Mouse (Mus musculus) hindbrain, embryonic 15.5 days (tissue): ENCODE data around the gene Grm5. TPM values are rescaled to one million over a fixed set of nuclear protein-coding genes. Genes with fewer than 3 reads are reported as not detected.

ENCODE experiments used
- ATAC-seq: fragments of 200-750 bp; cut with Nextera tagmentation; 2 replicates; pipeline ENCODE4 v1.8.0; 2017; ENCODE audit warnings: low read depth, moderate number of reproducible peaks, moderate TSS enrichment; ENCODE audit not compliant: low FRiP score
- H3K27ac ChIP-seq: fragments of 300-500 bp; sonication (generic); replicated peaks from 2 replicates; pipeline ENCODE4 v1.5.1; 2015; ENCODE audit warnings: mild to moderate bottlenecking, inconsistent platforms
- H3K27me3 ChIP-seq: fragments of 300-500 bp; sonication (generic); 2 replicates; pipeline ENCODE4 v1.6.1; 2015; ENCODE audit warnings: control low read depth, inconsistent platforms
- H3K36me3 ChIP-seq: fragments of 300-500 bp; sonication (generic); 2 replicates; pipeline ENCODE4 v1.6.1; 2015; ENCODE audit warnings: control low read depth, inconsistent platforms
- H3K4me1 ChIP-seq: fragments of 300-500 bp; sonication (generic); replicated peaks from 2 replicates; pipeline ENCODE4 v1.6.1; 2015; ENCODE audit warnings: control low read depth, inconsistent platforms
- H3K4me2 ChIP-seq: fragments of 300-500 bp; sonication (generic); 2 replicates; pipeline ENCODE4 v1.6.1; 2015; ENCODE audit warnings: moderate library complexity, mild to moderate bottlenecking, inconsistent platforms
- H3K4me3 ChIP-seq: fragments of 300-500 bp; sonication (generic); 2 replicates; pipeline ENCODE4 v1.5.1; 2015; ENCODE audit warnings: mild to moderate bottlenecking, inconsistent platforms
- H3K9ac ChIP-seq: fragments of 300-500 bp; sonication (generic); 2 replicates; pipeline ENCODE4 v1.6.1; 2015; ENCODE audit warnings: inconsistent platforms
- H3K9me3 ChIP-seq: fragments of 300-500 bp; sonication (generic); 2 replicates; pipeline ENCODE4 v1.6.1; 2016; ENCODE audit warnings: control low read depth, inconsistent platforms
- WGBS: fragments of 180-500 bp; shearing (Covaris S2); methylation state at CpG from one replicate; pipeline ENCODE4 v1.1.7; 2015; 5-methylcytosine and 5-hydroxymethylcytosine counted together
- polyA plus RNA-seq: library from polyadenylated mRNA; unstranded; fragments of >200 nt; fragmentation: Nextera tagmentation; extraction: Ambion mirVana; gene quantifications from 2 replicates; pipeline ENCODE4 v1.2.1, GENCODE M21; 2015

Grm5 gene
- 53.1 and 54.3 TPM in 2 replicates for polyA plus RNA-seq

DNA sequence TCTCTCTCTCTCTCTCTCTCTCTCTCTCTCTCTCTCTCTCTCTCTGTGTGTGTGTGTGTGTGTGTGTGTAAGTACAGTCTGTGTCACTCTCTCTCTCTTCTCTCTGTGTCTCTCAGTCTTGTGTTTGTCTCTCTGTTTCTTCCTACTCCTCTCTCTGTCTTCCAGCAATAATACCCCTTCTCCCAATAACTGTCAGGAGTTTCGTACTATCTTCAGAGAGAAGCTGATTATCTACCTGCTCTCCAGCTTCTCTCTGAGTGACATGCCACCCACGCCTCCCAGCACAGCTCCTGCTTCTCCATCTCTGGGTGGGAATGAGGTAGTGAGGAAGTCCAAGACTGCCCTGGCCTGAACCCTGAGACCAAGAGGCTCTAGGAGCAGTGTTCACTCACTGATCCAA, at the start of gene Grm5:
Gene Grm5, plus strand, starts transcription at position 301 of the 400 bp plus-strand sequence.
- WGBS = 13% methylated on average over 2 of the region's 2 CpGs
- no peak for ATAC-seq
- H3K9ac ChIP-seq = peak within 1 kb of the TSS; percentile 72
- H3K4me1 ChIP-seq = peaks cover 7% of the 10 kb centered on the region; the same call in 1 of the 2 replicates
- H3K4me2 ChIP-seq = peak within 1 kb of the TSS; percentile 77
- H3K27me3 ChIP-seq = no peaks in the 10 kb centered on the region
- peak within 1 kb of the TSS; percentile 49 for H3K4me3 ChIP-seq
- no peaks in the 10 kb centered on the region for H3K36me3 ChIP-seq
- H3K9me3 ChIP-seq = no peaks in the 10 kb centered on the region
- H3K27ac ChIP-seq = peak within 1 kb of the TSS; percentile 89

DNA sequence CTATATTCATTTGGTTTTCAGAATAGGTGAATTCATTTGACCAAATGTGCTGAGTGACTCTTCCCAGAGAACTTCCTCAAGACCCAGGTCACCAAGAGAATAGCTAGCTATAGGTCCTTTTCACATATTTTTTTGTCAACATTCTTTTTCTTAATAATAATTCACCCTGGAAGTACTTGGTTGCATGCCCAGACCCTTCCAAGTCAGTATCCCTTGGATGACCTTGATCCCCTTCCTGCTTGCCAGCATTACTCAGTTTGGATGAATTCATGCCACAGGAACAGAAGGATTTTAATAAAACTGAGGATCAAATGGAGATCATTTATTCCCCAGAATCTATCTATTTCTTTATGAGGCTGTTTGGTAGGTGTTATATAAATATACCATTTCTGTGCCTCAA, 44.9 kb upstream of the Grm5 start:
- Histone ChIP-seq H3K4me3 (no peak overlapping the region), H3K27me3 (no peaks in the 10 kb centered on the region), H3K9ac (no peak overlapping the region), H3K27ac (no peak overlapping the region), H3K9me3 (no peaks in the 10 kb centered on the region), H3K4me1 (no peaks in the 10 kb centered on the region), H3K36me3 (no peaks in the 10 kb centered on the region), H3K4me2 (no peak overlapping the region)
- no peak for ATAC-seq

DNA sequence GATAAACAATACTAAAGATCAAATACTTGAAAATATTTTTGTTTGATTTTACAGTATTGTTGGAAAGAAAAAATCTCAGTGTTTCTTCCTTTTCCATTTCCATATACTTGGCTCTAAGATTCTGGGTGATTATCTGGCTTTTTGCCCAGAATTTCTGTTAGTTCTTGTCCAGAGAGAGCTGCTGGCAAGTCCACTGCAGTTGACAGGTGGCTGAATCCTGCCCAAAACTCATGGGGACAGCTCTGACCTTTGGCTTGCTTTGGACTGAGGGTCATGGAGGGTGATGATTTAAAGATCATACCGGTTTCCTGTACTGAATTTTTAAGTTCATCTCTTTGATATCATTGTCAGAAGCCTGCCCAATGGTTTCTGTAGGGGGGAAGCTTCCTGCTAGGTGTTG, 18.7 kb upstream of the Grm5 start:
- Histone ChIP-seq H3K4me3 (no peak overlapping the region), H3K27ac (no peak overlapping the region), H3K9ac (no peak overlapping the region), H3K27me3 (no peaks in the 10 kb centered on the region), H3K9me3 (no peaks in the 10 kb centered on the region), H3K4me2 (no peak overlapping the region), H3K4me1 (no peaks in the 10 kb centered on the region), H3K36me3 (no peaks in the 10 kb centered on the region)
- no peak for ATAC-seq
- WGBS = 40% methylated on average over 1 of the region's 1 CpGs

DNA sequence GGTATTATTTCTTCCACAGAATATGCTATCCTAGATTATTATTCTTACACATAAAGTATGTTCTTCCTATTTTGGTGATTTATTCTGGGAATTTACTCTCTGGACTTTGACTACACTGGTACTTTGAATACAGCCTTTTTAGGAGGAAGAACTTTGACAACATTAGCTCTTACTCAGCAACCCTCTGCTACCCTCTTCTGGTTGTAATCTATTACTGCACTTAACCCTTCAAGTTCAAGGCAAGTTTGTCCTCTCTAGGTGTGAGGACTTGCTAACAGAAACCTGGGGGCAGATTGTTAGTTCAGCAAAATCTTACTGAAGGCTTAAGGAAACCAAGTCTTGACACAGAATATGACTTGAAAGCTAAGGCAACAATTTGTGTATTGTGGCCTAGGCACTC, 17.5 kb upstream of the Grm5 start:
- no peaks in the 10 kb centered on the region for H3K9me3 ChIP-seq
- no peak overlapping the region for H3K4me3 ChIP-seq
- H3K4me2 ChIP-seq = no peak overlapping the region
- no peak overlapping the region for H3K9ac ChIP-seq
- ATAC-seq = no peak
- H3K27ac ChIP-seq = no peak overlapping the region
- no peaks in the 10 kb centered on the region for H3K36me3 ChIP-seq
- no peaks in the 10 kb centered on the region for H3K27me3 ChIP-seq
- no peaks in the 10 kb centered on the region for H3K4me1 ChIP-seq

DNA sequence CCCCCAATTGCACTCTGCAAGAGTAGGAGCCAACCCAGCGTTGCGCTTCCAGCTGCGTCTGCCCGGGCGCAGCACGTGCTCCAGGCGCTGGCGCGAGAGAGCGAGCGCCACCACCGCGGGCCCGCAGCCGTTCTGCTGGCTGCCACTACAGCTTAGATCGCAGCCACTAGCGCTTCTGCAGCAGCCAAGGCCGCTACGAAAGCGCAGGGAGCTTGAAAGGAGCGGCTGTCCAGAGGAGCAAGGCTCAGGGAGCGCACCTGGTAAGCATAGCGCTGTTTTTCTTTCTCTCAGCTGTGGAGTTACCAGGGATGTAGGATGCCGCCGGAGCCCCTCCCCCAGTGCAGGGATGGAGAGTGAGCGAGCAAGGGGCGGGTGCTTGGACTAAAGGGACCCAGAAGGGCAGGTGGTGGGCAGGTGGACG, 323 bp downstream of the Grm5 start:
- peak overlapping the region; percentile 77 for H3K4me2 ChIP-seq
- peak overlapping the region; percentile 49 for H3K4me3 ChIP-seq
- H3K9me3 ChIP-seq = no peaks in the 10 kb centered on the region
- H3K27ac ChIP-seq = peak overlapping the region; percentile 89
- H3K36me3 ChIP-seq = no peaks in the 10 kb centered on the region
- peaks cover 7% of the 10 kb centered on the region; the same call in 1 of the 2 replicates for H3K4me1 ChIP-seq
- H3K27me3 ChIP-seq = no peaks in the 10 kb centered on the region
- H3K9ac ChIP-seq = peak overlapping the region; percentile 72
- peak; percentile 96 for ATAC-seq
- WGBS = under 1% methylated on average over 28 of the region's 28 CpGs

DNA sequence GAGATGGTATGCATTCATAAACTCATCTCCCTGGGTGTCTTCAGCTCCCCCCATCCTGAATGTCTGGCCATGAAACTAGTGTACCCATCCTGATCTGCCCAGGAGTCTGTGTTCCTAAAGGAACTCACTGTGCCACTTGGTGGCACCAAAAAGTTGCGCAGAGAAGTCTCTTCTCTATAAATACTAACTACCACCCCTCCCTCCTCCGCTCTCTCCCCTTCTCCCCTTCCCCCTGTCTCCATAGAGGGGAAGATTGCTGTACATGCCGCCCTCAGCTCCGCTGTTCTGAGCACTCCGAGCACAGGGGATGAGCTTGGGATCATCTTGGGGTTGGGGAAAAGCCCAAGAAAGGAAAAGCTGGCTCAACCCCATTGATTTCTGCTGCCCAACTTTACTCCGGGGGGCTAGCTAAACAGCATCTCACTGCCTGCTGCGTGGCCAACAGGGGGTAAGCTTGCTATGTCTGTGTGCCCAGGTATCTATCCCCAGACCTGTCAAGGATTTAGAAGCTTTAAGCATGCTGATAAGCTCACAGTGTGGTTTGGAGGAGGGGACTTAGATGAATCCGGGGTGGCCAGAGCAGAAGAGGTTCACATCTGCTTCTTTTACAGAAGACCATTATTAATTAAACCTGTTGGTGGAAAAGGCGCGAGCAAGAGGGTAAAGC, 2.4 kb downstream of the Grm5 start:
- Histone ChIP-seq H3K9me3 (no peaks in the 10 kb centered on the region), H3K9ac (peak overlapping the region; percentile 43), H3K4me1 (peaks cover 7% of the 10 kb centered on the region; the same call in 1 of the 2 replicates), H3K27me3 (no peaks in the 10 kb centered on the region), H3K27ac (peak overlapping the region; percentile 51), H3K4me3 (peak overlapping the region; percentile 49), H3K4me2 (peak overlapping the region; percentile 77), H3K36me3 (no peaks in the 10 kb centered on the region)
- WGBS = 10% methylated on average over 9 of the region's 10 CpGs
- ATAC-seq = peak; percentile 65; the same call in 1 of the 2 replicates

DNA sequence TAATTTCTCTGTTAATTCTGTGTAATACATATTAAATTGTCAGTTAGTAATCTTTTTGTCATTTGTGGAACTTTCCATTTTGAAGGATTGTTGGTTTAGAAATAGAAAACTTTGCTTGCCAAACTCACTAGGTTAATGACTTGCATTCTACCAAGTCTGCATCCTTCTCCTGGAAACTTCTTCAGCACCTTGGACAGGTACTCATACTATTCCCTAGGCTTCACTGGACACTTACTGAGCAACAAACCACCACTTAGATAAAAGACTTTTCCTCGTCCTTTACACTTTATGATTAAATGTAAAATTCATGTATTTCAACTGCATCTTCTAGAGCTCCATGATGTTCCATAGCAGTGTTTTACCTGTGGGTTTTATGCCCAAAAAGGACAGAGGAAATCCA, 4.0 kb downstream of the Grm5 start:
- Histone ChIP-seq H3K4me3 (peak overlapping the region; percentile 49; the same call in 1 of the 2 replicates), H3K4me2 (peak overlapping the region; percentile 77), H3K9ac (no peak overlapping the region), H3K36me3 (no peaks in the 10 kb centered on the region), H3K27me3 (no peaks in the 10 kb centered on the region), H3K4me1 (peaks cover 7% of the 10 kb centered on the region; the same call in 1 of the 2 replicates), H3K27ac (no peak overlapping the region), H3K9me3 (no peaks in the 10 kb centered on the region)
- ATAC-seq = no peak
- 38% methylated on average over 1 of the region's 1 CpGs for WGBS

DNA sequence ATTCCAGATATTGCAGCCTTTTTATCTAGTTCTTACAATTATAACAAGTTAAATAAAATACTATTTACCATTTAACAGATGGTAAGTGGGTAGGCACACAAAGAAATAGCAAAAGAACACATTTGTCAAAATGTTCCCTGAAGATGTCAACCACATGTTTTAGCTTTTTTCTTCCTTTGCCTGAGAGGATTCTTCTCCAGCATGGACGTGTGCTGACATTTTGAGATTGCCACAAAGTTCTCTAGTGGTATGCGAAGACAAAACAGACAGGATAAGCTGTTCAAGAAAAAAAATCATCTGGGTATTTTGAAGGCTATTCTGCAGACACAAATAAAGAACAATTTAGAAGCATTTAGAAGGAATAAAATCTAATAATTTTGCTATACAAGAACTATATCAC, 42.3 kb downstream of the Grm5 start:
- no peak overlapping the region for H3K9ac ChIP-seq
- no peak overlapping the region for H3K27ac ChIP-seq
- H3K9me3 ChIP-seq = no peaks in the 10 kb centered on the region
- H3K4me1 ChIP-seq = no peaks in the 10 kb centered on the region
- no peak overlapping the region for H3K4me3 ChIP-seq
- H3K27me3 ChIP-seq = no peaks in the 10 kb centered on the region
- 70% methylated on average over 2 of the region's 2 CpGs for WGBS
- no peak overlapping the region for H3K4me2 ChIP-seq
- ATAC-seq = no peak
- H3K36me3 ChIP-seq = no peaks in the 10 kb centered on the region

DNA sequence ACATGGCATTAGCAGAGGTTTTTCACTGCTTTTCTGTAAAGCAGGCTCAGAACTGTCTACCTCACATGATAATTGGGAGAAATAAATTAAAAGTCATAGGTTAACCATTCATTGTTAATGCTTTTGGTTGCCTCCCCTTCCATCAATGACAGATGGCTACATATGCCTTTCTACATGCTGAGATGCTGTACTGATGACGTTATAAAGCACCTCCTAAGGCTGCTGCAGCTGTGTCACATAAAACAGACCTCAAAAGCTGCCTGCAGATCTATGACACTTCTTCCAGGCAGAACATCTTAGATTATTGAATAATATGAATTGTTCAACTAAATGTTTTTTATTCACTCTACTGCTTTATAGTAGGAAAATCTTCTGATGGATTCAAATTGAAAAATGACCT, 51.6 kb downstream of the Grm5 start:
- no peaks in the 10 kb centered on the region for H3K9me3 ChIP-seq
- H3K9ac ChIP-seq = no peak overlapping the region
- no peaks in the 10 kb centered on the region for H3K4me1 ChIP-seq
- 19% methylated on average over 1 of the region's 1 CpGs for WGBS
- no peak overlapping the region for H3K4me3 ChIP-seq
- H3K36me3 ChIP-seq = no peaks in the 10 kb centered on the region
- ATAC-seq = no peak
- H3K4me2 ChIP-seq = no peak overlapping the region
- H3K27me3 ChIP-seq = no peaks in the 10 kb centered on the region
- no peak overlapping the region for H3K27ac ChIP-seq

DNA sequence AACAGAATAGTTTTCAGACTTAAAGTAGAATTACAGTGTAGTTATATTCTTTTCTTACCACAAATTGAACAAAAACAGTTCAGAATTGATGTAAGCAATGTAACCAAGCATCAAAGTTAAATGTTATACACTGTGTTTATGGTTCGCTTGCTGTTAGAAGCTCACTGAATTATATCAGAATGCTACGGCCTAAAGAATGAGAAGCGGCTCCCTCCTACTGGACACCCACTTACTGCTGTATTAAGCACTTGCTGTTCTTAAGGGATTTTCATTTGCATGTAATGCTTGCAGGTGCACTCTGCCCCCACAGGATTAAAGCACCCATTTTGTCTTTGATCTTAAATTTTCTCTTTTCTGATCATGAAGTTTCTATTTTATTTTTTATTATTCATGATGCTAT, 66.6 kb downstream of the Grm5 start:
- Histone ChIP-seq H3K27me3 (no peaks in the 10 kb centered on the region), H3K4me1 (no peaks in the 10 kb centered on the region), H3K4me2 (no peak overlapping the region), H3K9ac (no peak overlapping the region), H3K27ac (no peak overlapping the region), H3K9me3 (no peaks in the 10 kb centered on the region), H3K4me3 (no peak overlapping the region), H3K36me3 (no peaks in the 10 kb centered on the region)
- no peak for ATAC-seq
- 80% methylated on average over 3 of the region's 3 CpGs for WGBS

DNA sequence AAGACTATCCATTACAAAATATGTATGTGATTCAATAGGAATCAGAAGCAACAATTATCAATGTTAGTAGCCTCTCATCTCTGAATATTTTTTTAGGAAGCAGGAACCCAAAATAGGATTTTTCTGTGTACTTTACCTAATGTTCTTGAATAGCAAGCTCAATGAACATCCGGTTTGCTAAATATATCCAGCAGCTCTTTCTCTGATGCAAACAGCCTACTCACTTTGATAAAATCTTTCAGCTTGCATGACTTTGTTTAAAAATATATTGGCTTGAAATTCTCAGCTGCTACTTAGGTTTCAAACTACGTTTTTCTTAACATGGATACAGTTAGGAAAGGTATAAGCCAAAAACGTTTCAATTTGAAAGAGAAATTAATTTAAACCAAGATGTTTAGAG, 77.8 kb downstream of the Grm5 start:
- 56% methylated on average over 3 of the region's 3 CpGs for WGBS
- H3K9ac ChIP-seq = no peak overlapping the region
- H3K4me2 ChIP-seq = no peak overlapping the region
- H3K27ac ChIP-seq = no peak overlapping the region
- no peaks in the 10 kb centered on the region for H3K9me3 ChIP-seq
- no peaks in the 10 kb centered on the region for H3K27me3 ChIP-seq
- H3K36me3 ChIP-seq = no peaks in the 10 kb centered on the region
- no peak overlapping the region for H3K4me3 ChIP-seq
- ATAC-seq = no peak
- no peaks in the 10 kb centered on the region for H3K4me1 ChIP-seq

DNA sequence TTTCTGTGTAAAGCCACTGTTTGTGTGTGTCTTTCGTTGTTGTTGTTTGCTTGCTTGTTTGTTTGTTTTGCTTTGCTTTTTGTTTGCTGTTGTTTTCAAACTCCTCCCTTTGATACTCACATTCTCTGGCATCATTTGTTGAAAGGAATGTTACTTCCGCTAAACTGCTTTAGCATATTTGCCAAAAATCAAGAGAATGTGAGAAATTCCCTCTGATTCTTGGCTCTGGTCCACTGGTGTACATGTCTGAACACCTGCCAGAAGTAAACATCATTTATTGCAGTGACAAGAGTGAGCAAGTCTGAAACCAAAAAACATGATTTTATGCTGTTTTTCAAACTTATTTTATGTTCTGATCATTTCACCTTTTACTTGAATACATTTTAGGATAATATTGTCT, 80.1 kb downstream of the Grm5 start:
- Histone ChIP-seq H3K4me2 (no peak overlapping the region), H3K36me3 (no peaks in the 10 kb centered on the region), H3K27ac (no peak overlapping the region), H3K9me3 (no peaks in the 10 kb centered on the region), H3K9ac (no peak overlapping the region), H3K27me3 (no peaks in the 10 kb centered on the region), H3K4me1 (no peaks in the 10 kb centered on the region), H3K4me3 (no peak overlapping the region)
- ATAC-seq = no peak
- 79% methylated on average over 2 of the region's 2 CpGs for WGBS

DNA sequence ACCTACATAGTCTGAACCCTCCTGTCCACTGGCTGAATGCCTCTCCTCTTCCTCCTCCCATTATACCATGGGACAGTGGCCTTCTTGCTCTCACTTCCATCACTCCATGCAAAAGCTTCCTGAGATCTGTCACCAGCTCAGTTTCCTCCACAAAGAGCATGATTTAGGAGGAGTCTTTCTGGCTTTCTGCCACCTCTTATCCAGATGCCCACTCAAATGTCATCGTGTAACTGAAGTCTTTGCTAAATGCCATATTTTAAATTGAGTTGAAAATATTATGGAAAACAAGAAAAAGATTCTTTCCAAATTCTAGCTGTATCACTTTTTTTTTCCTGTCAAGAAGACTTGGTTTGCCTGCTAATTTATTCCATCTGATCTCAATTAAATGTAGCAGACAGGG, 132.4 kb downstream of the Grm5 start:
- H3K27ac ChIP-seq = no peak overlapping the region
- H3K36me3 ChIP-seq = no peaks in the 10 kb centered on the region
- H3K27me3 ChIP-seq = no peaks in the 10 kb centered on the region
- H3K9me3 ChIP-seq = no peaks in the 10 kb centered on the region
- no peak overlapping the region for H3K4me3 ChIP-seq
- H3K4me2 ChIP-seq = no peak overlapping the region
- no peak for ATAC-seq
- 73% methylated on average over 1 of the region's 1 CpGs for WGBS
- H3K9ac ChIP-seq = no peak overlapping the region
- no peaks in the 10 kb centered on the region for H3K4me1 ChIP-seq
